Mouse (Mus musculus) heart, adult 2 months (tissue): ENCODE measurements around the gene Apaf1. TPM values are rescaled to one million over a fixed set of nuclear protein-coding genes. Genes with fewer than 3 reads are reported as not detected.

ENCODE experiments used
- DNase-seq, 2 experiments: peaks; one replicate each; pipeline ENCODE4 v3.0.0; 2021
- H3K27ac ChIP-seq: fragments of 200-600 bp; 2 replicates; pipeline ENCODE4 v1.8.1; 2022
- H3K27me3 ChIP-seq: fragments of 200-500 bp; 2 replicates; pipeline ENCODE4 v1.6.1; 2012; ENCODE audit warnings: mild to moderate bottlenecking, low read length, inconsistent platforms, mixed read lengths; ENCODE audit not compliant: control insufficient read depth, insufficient read depth
- H3K36me3 ChIP-seq: fragments of 200-500 bp; 2 replicates; pipeline ENCODE4 v1.6.1; 2012; ENCODE audit warnings: low read length, inconsistent platforms; ENCODE audit not compliant: control insufficient read depth, insufficient read depth
- H3K4me1 ChIP-seq: fragments of 200-500 bp; 2 replicates; pipeline ENCODE4 v1.6.1; 2011; ENCODE audit warnings: low read length; ENCODE audit not compliant: control insufficient read depth, insufficient read depth
- H3K4me3 ChIP-seq: fragments of 200-600 bp; 2 replicates; pipeline ENCODE4 v1.8.1; 2022
- H3K79me2 ChIP-seq: fragments of 200-500 bp; replicated peaks from 2 replicates; pipeline ENCODE4 v1.6.1; 2012; ENCODE audit warnings: mild to moderate bottlenecking, inconsistent platforms, low read length, moderate library complexity, mixed read lengths; ENCODE audit not compliant: control insufficient read depth, insufficient read depth
- H3K9ac ChIP-seq: fragments of 200-500 bp; 2 replicates; pipeline ENCODE4 v1.6.1; 2012; ENCODE audit warnings: low read depth, mild to moderate bottlenecking, control low read depth, inconsistent platforms, low read length, mixed read lengths
- CTCF ChIP-seq: fragments of 200-600 bp; IDR thresholded peaks from 2 replicates; pipeline ENCODE4 v1.8.1; 2022; ENCODE audit warnings: antibody characterized with exemption, mild to moderate bottlenecking, moderate library complexity
- EP300 ChIP-seq: fragments of 200-500 bp; IDR thresholded peaks from 2 replicates; pipeline ENCODE4 v1.6.1; 2011; ENCODE audit warnings: low read depth, low read length, control low read depth; ENCODE audit not compliant: insufficient read depth
- POLR2A ChIP-seq: fragments of 200-500 bp; IDR thresholded peaks from 2 replicates; pipeline ENCODE4 v1.6.1; 2011; ENCODE audit warnings: mild to moderate bottlenecking, low read depth, low read length, control low read depth; ENCODE audit not compliant: insufficient read depth
- WGBS: fragments of 180-500 bp; shearing (Covaris S2); methylation state at CpG from one replicate; pipeline ENCODE4 v1.1.7; 2018; 5-methylcytosine and 5-hydroxymethylcytosine counted together
- intact Hi-C: fragments of 180-260 bp; cut with DNase I; formaldehyde crosslinking; loops from one replicate; pipeline ENCODE4 v1.15.1; 2025
- polyA plus RNA-seq: library from polyadenylated mRNA; depleted of rRNA; stranded (reverse); fragments of >200 nt; gene quantifications from 2 replicates; pipeline ENCODE4 v1.2.3, GENCODE M21; 2012
- total RNA-seq, 2 experiments: library from RNA; stranded (reverse); gene quantifications; 2 replicates each; pipeline ENCODE4 v1.2.3; 2021

Apaf1 gene
- total and polyA plus RNA-seq, 3 experiments = 3.9 to 5.6 (median 5.2) TPM

DNA sequence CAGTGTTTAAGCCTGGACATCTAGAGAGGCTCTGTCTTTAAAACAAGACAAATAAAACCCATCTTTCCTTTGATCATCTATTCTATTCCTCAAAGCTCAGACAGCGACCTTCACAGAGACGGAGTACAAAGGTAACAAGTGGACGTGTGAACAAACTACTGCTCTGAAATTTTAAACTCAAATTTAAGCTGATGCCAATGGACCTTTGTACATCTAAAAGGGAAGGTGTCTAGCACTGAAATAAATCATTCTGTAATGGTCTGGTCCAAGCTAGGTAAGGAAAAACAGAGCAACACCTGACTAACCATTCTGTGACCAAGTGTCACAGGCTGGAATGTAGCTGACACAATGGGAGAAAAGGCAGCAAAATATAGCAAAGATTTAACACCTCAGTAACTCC is 31.4 kb downstream of the Apaf1 start:
- Histone ChIP-seq H3K9ac (no peak overlapping the region), H3K4me3 (no peak overlapping the region), H3K27ac (no peak overlapping the region), H3K27me3 (no peaks in the 10 kb centered on the region), H3K4me1 (no peaks in the 10 kb centered on the region), H3K36me3 (peaks cover 2% of the 10 kb centered on the region; the same call in 1 of the 2 replicates), H3K79me2 (no peaks in the 10 kb centered on the region)
- no peak for DNase-seq
- WGBS = 93% methylated on average over 3 of the region's 3 CpGs
- TF ChIP-seq CTCF (no peak), POLR2A (no peak), EP300 (no peak)
- intact Hi-C loops = no loop called here

DNA sequence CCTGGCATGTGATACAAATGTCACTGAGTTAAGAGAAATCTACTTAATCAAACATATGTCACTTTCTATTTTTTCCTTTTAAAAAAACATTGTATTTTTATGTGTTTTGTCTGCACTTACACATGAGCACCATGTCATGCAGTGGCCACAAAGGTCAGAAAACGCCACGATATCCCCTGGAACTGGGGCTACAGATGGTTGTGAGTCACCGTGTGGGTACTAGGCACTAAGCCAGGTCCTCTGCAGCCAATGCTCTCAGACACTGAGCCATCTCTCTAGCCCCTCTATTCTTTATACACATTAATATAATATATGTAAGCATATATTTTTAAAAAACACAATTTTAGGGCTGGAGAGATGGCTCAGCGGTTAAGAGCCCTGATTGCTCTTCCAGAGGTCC is 32.9 kb downstream of the Apaf1 start:
- TF ChIP-seq EP300 (no peak), CTCF (no peak), POLR2A (no peak)
- no peaks in the 10 kb centered on the region for H3K4me1 ChIP-seq
- 62% methylated on average over 4 of the region's 4 CpGs for WGBS
- H3K36me3 ChIP-seq = peaks cover 2% of the 10 kb centered on the region; the same call in 1 of the 2 replicates
- H3K4me3 ChIP-seq = no peak overlapping the region
- H3K27ac ChIP-seq = no peak overlapping the region
- no peaks in the 10 kb centered on the region for H3K27me3 ChIP-seq
- DNase-seq = no peak
- intact Hi-C loops = no loop called here
- H3K79me2 ChIP-seq = no peaks in the 10 kb centered on the region
- H3K9ac ChIP-seq = no peak overlapping the region

DNA sequence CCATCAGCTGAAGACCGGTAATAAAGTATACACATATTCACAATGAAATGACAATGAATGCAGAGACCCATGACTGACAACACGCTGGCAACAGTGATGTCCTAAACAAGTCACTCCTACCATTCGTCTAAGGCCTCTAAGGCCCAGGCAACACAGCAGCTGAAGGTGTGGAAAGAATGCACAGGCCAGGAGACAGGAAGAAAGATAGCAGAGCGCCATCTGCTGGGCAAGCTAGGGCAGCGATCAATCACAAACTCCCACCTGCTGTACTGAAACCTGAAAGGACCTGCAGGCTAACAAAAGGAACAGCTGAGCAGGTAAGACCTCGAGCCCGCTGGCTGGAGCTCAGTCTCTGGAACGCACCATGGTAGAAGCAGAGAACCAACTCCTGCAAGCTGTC is 48.6 kb downstream of the Apaf1 start:
- TF ChIP-seq EP300 (no peak), CTCF (peak; percentile 91), POLR2A (no peak)
- Histone ChIP-seq H3K4me3 (no peak overlapping the region), H3K79me2 (no peaks in the 10 kb centered on the region), H3K4me1 (no peaks in the 10 kb centered on the region), H3K36me3 (no peaks in the 10 kb centered on the region), H3K27ac (no peak overlapping the region), H3K9ac (no peak overlapping the region), H3K27me3 (no peaks in the 10 kb centered on the region)
- intact Hi-C loops = loop anchor here (10.0 kb wide), 1 partner anchor 129 kb away; no protein-coding TSS in a partner anchor
- WGBS = 38% methylated on average over 8 of the region's 8 CpGs
- peak; percentile 37 to 67 for DNase-seq

DNA sequence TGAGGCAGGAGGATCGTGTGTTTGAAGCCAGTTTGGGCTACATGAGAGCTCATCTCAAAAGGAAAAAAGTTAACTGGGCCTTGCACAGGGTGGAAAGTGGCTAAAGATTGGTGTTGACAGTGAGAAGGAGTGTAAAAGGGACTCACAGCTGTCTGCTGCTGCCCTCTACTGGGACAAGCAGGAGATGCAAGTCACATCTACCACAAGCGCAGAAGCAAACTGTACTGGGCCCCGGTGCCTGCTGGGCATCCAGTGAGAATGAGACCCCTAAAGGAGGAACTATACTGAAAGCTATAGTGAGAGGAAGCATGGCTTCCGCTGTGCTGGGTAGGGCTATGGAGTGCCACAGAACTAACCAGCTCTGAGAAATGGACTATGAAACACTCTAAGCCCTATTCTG is 50.2 kb downstream of the Apaf1 start:
- 15% methylated on average over 4 of the region's 4 CpGs for WGBS
- intact Hi-C loops = loop anchor here (1.0 to 10.0 kb wide), 3 partner anchors 128 to 304 kb away; no protein-coding TSS in a partner anchor

DNA sequence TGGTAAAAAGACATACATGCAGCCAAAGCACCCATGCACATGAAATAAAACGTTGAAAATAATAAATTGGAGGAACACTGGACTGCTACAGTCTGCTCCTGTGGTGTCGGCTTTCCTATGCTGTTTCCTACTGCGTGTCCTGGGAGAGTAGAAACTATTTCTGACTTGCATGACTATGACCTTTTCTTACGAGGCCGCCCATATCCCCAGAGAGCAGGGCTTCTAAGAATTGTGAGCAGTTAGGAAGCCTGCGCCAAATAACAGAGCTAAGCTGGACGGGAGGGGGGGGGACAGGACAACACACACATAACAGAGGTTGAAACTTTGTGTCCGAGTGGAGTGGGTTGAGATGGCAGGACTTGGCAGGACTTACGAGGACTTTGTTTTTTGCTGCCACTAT is 51.4 kb downstream of the Apaf1 start:
- Histone ChIP-seq H3K27me3 (no peaks in the 10 kb centered on the region), H3K4me1 (no peaks in the 10 kb centered on the region), H3K79me2 (no peaks in the 10 kb centered on the region), H3K4me3 (no peak overlapping the region), H3K27ac (no peak overlapping the region), H3K36me3 (no peaks in the 10 kb centered on the region), H3K9ac (no peak overlapping the region)
- TF ChIP-seq CTCF = no peak
- 74% methylated on average over 9 of the region's 9 CpGs for WGBS
- intact Hi-C loops = loop anchor here (10.0 kb wide), 1 partner anchor 126 kb away; no protein-coding TSS in a partner anchor
- DNase-seq = peak; percentile 12 to 21

More for the DNA sequence above, 50.2 kb downstream of the Apaf1 start:
- Histone ChIP-seq H3K36me3 (no peaks in the 10 kb centered on the region), H3K4me3 (no peak overlapping the region), H3K79me2 (no peaks in the 10 kb centered on the region), H3K27me3 (no peaks in the 10 kb centered on the region), H3K4me1 (no peaks in the 10 kb centered on the region), H3K9ac (no peak overlapping the region), H3K27ac (no peak overlapping the region)
- DNase-seq = peak; percentile 75 to 82
- TF ChIP-seq CTCF (peak; percentile 93), EP300 (peak; percentile 53; the same call in 1 of the 2 replicates), POLR2A (no peak)

DNA sequence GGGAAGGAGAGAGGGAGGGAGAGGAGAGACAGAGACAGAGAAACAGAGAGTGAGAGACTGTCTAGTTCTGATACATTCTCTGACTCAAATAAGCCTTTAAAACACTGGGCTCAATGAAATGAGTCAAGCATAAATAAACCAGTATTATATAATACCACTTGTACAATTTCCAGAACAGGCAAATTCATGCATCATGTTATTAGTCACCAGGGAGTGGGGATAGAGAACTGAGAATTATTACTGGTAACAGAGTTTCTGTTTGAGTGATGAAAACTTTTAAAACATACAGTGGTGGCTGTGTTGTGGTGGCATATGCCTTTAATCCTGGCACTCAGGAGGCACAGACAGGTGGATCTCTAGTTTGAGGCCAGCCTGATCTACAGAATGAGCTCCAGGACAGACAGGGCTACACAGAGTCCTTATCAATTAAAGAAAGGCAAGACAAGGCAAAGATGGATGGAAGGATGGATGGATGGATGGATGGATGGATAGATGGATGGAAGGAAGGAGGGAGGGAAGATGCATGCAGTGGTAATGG is 53.5 kb downstream of the Apaf1 start:
- TF ChIP-seq EP300 (no peak), POLR2A (no peak), CTCF (no peak)
- Histone ChIP-seq H3K36me3 (no peaks in the 10 kb centered on the region), H3K4me3 (no peak overlapping the region), H3K27me3 (no peaks in the 10 kb centered on the region), H3K4me1 (no peaks in the 10 kb centered on the region), H3K9ac (no peak overlapping the region), H3K79me2 (no peaks in the 10 kb centered on the region), H3K27ac (no peak overlapping the region)
- intact Hi-C loops = no loop called here
- DNase-seq = no peak
